Mouse (Mus musculus) adrenal gland, adult 18-20 months (tissue): Measurements from ENCODE around the gene Itgb3bp. TPM values are rescaled to one million over a fixed set of nuclear protein-coding genes. Genes with fewer than 3 reads are reported as not detected.

Experiments
- DNase-seq, 2 experiments: peaks; one replicate each; pipeline ENCODE4 v3.0.0; 2021 to 2022; ENCODE audit warnings: low spot score in 2 of 2
- total RNA-seq, 2 experiments: library from RNA; stranded (reverse); gene quantifications; 1 replicate in 1 of 2; 2 replicates in 1 of 2; pipeline ENCODE4 v1.2.3; 2021

The Itgb3bp gene
- total RNA-seq, 2 experiments from 2014 or later = 4.9 to 5.9 TPM

DNA sequence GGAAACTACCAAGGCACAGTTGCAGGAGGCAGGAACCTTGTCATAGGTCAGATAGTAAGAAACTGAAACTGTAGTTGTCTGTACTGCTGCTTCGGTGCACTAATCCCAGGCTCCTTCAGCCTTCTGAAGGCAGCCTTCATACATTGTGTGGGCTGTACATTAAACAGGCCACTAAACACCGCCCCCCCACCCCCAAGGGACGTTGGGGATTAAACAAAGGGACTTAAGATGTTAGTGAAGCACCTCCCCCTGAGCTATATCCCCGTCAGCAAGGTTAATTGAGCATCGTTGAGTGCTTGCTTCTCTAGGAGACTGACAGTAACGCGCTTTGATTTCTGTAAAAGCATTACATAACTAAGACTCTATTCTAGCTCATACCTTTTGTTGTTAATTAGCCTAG is 189.8 kb downstream of the Itgb3bp start:
- no peak for DNase-seq

DNA sequence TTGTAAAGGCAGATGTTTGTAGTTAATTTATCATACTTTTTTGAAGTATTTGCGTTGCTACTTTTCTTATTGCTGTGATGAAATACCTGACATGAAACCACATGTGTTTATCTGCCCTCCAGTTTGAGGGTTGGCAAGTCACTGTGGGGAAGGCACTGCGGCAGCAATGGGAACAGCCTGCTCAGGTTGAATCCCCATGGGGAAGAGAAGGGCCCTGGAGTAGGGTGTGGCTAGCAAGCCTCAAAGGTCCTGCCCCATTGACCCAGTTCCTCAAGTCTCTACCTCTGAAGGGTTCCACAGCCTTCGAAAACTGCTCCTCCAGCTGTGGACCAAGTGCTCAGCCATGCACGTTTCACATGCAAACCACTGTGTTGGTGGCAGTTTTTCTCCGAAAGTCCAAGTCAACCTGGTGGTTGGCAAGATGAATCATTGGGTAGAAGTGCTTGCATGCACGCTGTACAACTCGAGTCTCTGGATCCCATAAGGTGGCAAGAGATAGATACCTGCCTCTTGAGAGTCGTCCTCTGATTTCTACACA is 203.6 kb downstream of the Itgb3bp start:
- no peak for DNase-seq

DNA sequence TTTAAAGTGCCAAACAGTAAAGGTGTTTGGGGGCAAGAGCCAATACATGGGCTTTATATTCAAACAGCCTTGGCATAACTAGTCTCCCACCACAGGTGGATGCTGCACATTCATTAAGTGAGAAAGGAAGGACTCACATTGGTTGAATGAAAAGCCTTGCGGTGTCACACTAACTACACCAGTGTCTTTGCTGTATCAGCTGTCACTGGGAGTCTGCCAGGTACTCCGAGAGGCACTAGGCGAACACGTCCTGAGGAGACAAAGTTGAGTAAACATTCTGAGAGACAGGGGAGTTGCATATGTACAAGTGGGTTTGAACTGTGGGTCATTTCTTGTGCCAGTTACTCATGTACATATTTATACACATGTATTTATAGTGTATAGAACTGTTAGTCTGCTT is 205.3 kb downstream of the Itgb3bp start:
- no peak for DNase-seq

DNA sequence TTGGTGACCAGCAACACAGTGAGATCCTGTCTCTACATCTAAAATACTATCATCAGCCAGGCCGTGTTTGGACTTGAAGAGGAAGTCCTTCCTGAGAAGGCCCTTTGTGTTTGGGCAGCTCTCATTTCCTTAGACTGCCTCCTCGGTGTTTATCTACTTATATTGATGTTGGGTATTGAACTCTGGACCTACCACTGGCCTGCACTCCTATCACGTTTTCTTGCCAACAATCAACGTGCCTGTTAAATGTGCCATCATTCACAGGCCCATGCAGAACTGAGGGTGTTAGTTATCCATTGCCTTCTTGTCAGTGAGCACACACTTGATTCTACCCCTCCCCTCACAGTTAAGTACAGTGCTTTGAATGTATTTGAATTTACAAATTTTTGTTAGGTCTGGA is 211.7 kb downstream of the Itgb3bp start:
- DNase-seq = no peak

DNA sequence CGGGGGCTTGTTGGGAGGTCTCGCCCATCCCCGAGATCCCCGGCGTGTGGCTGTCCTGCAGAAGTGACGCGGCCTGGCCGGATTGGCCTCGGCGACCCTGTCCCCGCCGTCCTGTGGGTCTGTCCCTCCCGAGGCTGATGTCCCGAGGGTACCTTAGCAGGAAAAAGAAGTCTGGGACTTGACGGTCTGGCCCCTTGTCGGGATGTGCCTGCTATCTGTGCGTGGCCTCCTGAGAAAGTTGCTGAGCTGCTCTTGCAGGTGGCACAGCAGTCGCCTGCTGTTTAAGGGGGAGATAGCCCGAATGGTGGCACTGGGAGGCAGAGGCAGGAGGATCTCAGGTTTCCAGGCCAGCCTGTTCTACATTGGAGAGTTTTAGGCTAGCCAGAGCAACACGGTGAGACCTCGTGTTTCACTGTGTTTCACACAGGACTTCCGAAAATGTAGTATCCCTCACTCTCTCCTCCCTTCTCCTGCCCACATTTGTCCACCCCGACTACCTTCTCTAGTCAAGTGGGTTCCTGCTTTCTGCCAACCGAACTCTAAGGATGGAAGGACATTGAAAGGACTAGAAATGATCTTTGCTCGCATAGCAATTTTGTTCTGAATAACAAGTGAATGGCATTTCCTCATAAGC is 213.7 kb downstream of the Itgb3bp start:
- no peak for DNase-seq

Other genes with a start within 250 kb of the Itgb3bp start
- 1 to 10 TPM; 5.6 to 6.1 TPM for gene Alg6, start 214.1 kb downstream of the Itgb3bp start, total RNA-seq
- gene Efcab7, start 100.6 kb downstream of the Itgb3bp start, total RNA-seq = 1 to 10 TPM; 2.5 to 4.9 TPM
- gene Pgm1, start 399 bp downstream of the Itgb3bp start, total RNA-seq = 100 to 1,000 TPM in 1 of 2 experiments, 10 to 100 TPM in 1; 93.0 to 106 TPM
- 1 to 10 TPM; 2.0 to 3.4 TPM for gene Ror1, start 166.0 kb upstream of the Itgb3bp start, total RNA-seq